Mouse (Mus musculus): Measurements from ENCODE around the gene Rfx7.
"Not testable (repeated sequence)": the region's sequence is repeated elsewhere in the genome, so short reads cannot be mapped to it uniquely, and the experiment has no call there.

Gene Rfx7

GRCm38 (mm10) chr9:72543590-72543989 lies 11.6 kb downstream of the Rfx7 start:
- no peak for DNase-seq (ENCODE audit: low spot score)

- DNase-seq (ENCODE audit: low spot score), result no peak
These were observed 26.7 kb downstream of the Rfx7 start for GRCm38 (mm10) chr9:72558780-72559179.

- DNase-seq (ENCODE audit: low spot score), result no peak
These were observed 28.3 kb downstream of the Rfx7 start for GRCm38 (mm10) chr9:72560316-72560715.

- DNase-seq (ENCODE audit: low spot score), result no peak
These were observed 31.2 kb downstream of the Rfx7 start for GRCm38 (mm10) chr9:72563277-72563676.

DNA sequence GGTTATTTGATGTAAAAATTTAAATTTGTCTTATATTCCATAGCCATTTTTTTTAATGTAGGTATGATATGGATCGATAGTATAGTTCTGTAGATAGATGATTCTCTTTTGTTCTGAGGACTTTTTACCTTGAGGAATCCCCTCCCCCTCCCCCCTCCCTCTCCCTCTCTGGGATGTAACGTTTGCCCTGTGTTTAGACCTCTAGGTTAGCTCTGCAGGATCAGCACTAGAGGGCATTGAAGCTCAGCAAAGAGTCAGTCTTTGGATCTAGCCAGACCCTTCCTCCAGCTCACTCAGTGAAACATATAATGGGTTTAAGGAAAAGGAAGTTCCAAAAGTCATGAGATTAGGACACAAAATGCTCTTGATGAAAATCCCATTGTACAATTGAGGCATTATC lies 35.1 kb downstream of the Rfx7 start:
- no peak for DNase-seq (ENCODE audit: low spot score)

GRCm38 (mm10) chr9:72580216-72580615 lies 48.2 kb downstream of the Rfx7 start:
- no peak for DNase-seq (ENCODE audit: low spot score)

GRCm38 (mm10) chr9:72590861-72591260 lies 58.8 kb downstream of the Rfx7 start:
- DNase-seq (ENCODE audit: low spot score), result no peak

GRCm38 (mm10) chr9:72592016-72592415 lies 60.0 kb downstream of the Rfx7 start:
- DNase-seq (ENCODE audit: low spot score), result no peak

DNA sequence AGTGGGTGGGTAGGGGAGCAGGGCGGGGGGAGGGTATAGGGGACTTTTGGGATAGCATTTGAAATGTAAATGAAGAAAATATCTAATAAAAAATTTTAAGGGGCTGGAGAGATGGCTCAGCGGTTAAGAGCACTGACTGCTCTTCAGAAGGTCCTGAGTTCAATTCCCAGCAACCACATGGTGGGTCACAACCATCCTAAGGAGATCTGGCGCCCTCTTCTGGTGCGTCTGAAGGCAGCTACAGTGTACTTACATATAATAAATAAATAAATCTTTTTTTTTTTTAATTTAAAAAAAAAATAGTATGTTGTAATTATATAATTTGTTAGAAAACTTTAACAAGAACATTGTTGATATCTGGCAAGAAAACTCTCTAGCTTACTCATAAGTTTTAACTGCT lies 62.6 kb downstream of the Rfx7 start:
- not testable (repeated sequence) for DNase-seq (ENCODE audit: low spot score)

- DNase-seq (ENCODE audit: low spot score), result no peak
These were observed 68.1 kb downstream of the Rfx7 start for GRCm38 (mm10) chr9:72600142-72600541.

GRCm38 (mm10) chr9:72609771-72610170 lies 77.7 kb downstream of the Rfx7 start:
- DNase-seq (ENCODE audit: low spot score), result no peak

DNA sequence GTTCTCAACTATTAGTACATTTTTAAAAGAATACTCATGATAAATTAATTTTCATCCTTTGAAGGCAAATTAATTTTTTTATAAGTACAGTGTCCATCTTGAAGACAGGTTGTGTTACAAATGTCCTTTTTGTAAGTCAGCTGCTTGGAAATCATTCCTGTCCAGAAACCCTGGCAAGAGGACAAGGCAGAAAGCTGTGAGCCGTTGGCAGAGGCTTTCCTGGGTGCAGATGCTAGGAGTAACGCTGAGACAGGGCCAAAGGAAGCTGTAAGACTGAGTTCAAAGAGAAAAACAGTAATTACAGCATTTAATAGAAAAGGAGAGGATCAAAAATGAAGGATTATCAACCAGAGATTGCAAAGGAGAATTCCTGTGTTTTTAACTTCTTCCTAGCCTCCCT lies 81.8 kb downstream of the Rfx7 start:
- no peak for DNase-seq (ENCODE audit: low spot score)

GRCm38 (mm10) chr9:72614786-72615480 lies 82.9 kb downstream of the Rfx7 start:
- DNase-seq (ENCODE audit: low spot score), result no peak

DNA sequence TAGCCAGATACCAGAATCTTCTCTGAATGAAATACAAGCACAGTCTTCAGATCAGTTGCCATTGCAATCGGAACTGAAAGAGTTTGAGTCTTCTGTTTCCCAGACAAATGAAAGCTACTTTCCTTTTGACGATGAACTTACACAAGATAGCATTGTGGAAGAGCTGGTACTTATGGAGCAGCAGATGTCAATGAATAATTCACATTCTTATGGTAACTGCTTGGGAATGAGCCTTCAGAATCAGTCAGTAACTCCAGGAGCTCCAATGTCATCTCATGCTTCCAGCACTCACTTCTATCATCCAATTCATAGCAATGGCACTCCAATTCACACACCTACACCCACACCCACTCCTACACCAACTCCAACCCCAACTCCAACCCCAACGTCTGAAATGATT lies 86.0 kb downstream of the Rfx7 start:
- no peak for DNase-seq (ENCODE audit: low spot score)

- no peak for DNase-seq (ENCODE audit: low spot score)
These were observed 91.6 kb downstream of the Rfx7 start for GRCm38 (mm10) chr9:72623605-72624004.

- DNase-seq (ENCODE audit: low spot score), result no peak
These were observed 95.6 kb downstream of the Rfx7 start for GRCm38 (mm10) chr9:72627598-72627997.

GRCm38 (mm10) chr9:72628591-72628990 lies 96.6 kb downstream of the Rfx7 start:
- DNase-seq (ENCODE audit: low spot score), result peak; percentile 34

DNA sequence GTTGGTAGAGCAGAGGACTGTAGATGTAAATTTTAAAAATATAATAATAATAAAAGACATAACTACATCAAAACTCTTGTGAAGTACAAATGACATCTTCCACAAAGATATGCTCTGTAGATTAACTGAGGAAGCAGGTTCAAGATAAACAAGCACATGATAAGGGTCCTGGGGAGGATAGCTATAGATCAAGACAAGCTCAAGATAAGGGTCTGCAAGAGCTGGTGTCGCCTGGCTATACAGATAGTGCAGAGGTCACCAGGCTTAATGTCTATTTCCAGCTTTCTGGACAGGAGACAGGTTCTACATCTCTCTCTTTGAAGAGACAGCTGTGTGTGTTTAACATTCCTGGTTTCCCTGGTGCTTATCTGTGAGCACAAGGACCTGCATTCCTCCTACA lies 100.2 kb downstream of the Rfx7 start:
- peak; percentile 41 for DNase-seq (ENCODE audit: low spot score)

GRCm38 (mm10) chr9:72635134-72635533 lies 103.1 kb downstream of the Rfx7 start:
- peak; percentile 32 for DNase-seq (ENCODE audit: low spot score)

GRCm38 (mm10) chr9:72636547-72636946 lies 104.5 kb downstream of the Rfx7 start:
- DNase-seq (ENCODE audit: low spot score), result no peak

DNA sequence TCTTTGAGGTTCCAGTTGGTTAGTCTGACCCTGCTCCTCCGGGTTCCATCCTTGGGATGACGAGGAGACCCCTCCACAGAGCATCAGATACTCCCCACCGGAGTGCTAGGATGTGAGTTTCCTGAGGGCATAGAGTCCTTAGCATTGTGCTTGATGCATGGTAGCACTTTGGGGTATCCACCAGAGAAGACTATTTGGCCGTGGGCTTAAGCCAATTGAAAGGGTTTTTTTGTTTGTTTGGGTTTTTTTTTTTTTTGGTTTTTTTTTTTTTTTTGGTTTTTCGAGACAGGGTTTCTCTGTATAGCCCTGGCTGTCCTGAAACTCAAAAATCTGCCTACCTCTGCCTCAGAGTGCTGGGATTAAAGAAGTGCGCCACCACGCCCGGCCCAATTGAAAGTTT lies 105.2 kb downstream of the Rfx7 start:
- DNase-seq (ENCODE audit: low spot score), result no peak

GRCm38 (mm10) chr9:72638951-72639842 lies 107.2 kb downstream of the Rfx7 start:
- peak; percentile 83 for DNase-seq (ENCODE audit: low spot score)

All from yolk sac, embryonic 10.5 days (tissue).